Mouse (Mus musculus): Measurements from ENCODE around the gene Pkig. TPM values are rescaled to one million over a fixed set of nuclear protein-coding genes. Genes with fewer than 3 reads are reported as not detected.
A peak's percentile ranks its signal among the peaks of the same experiment; 100 is the strongest.

Gene Pkig
- polyA plus RNA-seq, 1 experiment from 2014 or later = 124 TPM

- no peaks in the 10 kb centered on the region for H3K9me3 ChIP-seq
- H3K9ac ChIP-seq (replicated peaks) = 0 out of 2 replicates have a peak overlapping the region, but pooled peaks have one; percentile 23
- H3K4me1 ChIP-seq (replicated peaks) = peaks cover 47% of the 10 kb centered on the region
- peaks cover 13% of the 10 kb centered on the region; the same call in 1 of the 2 replicates for H3K36me3 ChIP-seq
- no peaks in the 10 kb centered on the region for H3K27me3 ChIP-seq
- 62% methylated on average over 2 of the region's 2 CpGs for WGBS
- no peak overlapping the region for H3K27ac ChIP-seq
- no peak overlapping the region for H3K4me3 ChIP-seq (replicated peaks)
- ATAC-seq = no peak
- H3K4me2 ChIP-seq (replicated peaks) = no peak overlapping the region
These were observed 60.3 kb downstream of the Pkig start for GRCm38 (mm10) chr2:163718526-163718925.

- Histone ChIP-seq H3K4me2 (replicated peaks) (no peak overlapping the region), H3K9me3 (no peaks in the 10 kb centered on the region), H3K27me3 (no peaks in the 10 kb centered on the region), H3K36me3 (peaks cover 15% of the 10 kb centered on the region; the same call in 1 of the 2 replicates), H3K27ac (no peak overlapping the region), H3K4me3 (replicated peaks) (no peak overlapping the region), H3K9ac (replicated peaks) (0 out of 2 replicates have a peak overlapping the region, but pooled peaks have one; percentile 23), H3K4me1 (replicated peaks) (peaks cover 47% of the 10 kb centered on the region)
- 36% methylated on average over 9 of the region's 9 CpGs for WGBS
- peak; percentile 75 for ATAC-seq
These were observed 60.9 kb downstream of the Pkig start for GRCm38 (mm10) chr2:163718951-163719603.

- H3K9ac ChIP-seq (replicated peaks) = no peak overlapping the region
- ATAC-seq = peak; percentile 9; the same call in 1 of the 2 replicates
- 41% methylated on average over 4 of the region's 4 CpGs for WGBS
- peak overlapping the region; percentile 5; the same call in 1 of the 2 replicates for H3K27ac ChIP-seq
- no peak overlapping the region for H3K4me2 ChIP-seq (replicated peaks)
- H3K27me3 ChIP-seq = no peaks in the 10 kb centered on the region
- H3K4me3 ChIP-seq (replicated peaks) = no peak overlapping the region
- peaks cover 47% of the 10 kb centered on the region for H3K4me1 ChIP-seq (replicated peaks)
- H3K9me3 ChIP-seq = no peaks in the 10 kb centered on the region
- peaks cover 21% of the 10 kb centered on the region for H3K36me3 ChIP-seq
These were observed 61.4 kb downstream of the Pkig start for GRCm38 (mm10) chr2:163719616-163720015.

GRCm38 (mm10) chr2:163722550-163722949, 64.4 kb downstream of the Pkig start:
- Histone ChIP-seq H3K4me1 (replicated peaks) (peaks cover 30% of the 10 kb centered on the region), H3K27me3 (no peaks in the 10 kb centered on the region), H3K4me3 (replicated peaks) (no peak overlapping the region), H3K9me3 (no peaks in the 10 kb centered on the region), H3K9ac (replicated peaks) (peak overlapping the region; percentile 21), H3K27ac (peak overlapping the region; percentile 78), H3K36me3 (peaks cover 42% of the 10 kb centered on the region), H3K4me2 (replicated peaks) (no peak overlapping the region)
- peak; percentile 87 for ATAC-seq
- WGBS = 61% methylated on average over 7 of the region's 7 CpGs

GRCm38 (mm10) chr2:163726766-163727393, 68.7 kb downstream of the Pkig start:
- Histone ChIP-seq H3K4me2 (replicated peaks) (no peak overlapping the region), H3K27ac (no peak overlapping the region), H3K4me3 (replicated peaks) (no peak overlapping the region), H3K36me3 (peaks cover 61% of the 10 kb centered on the region), H3K9ac (replicated peaks) (no peak overlapping the region; the same call in 1 of the 2 replicates), H3K27me3 (no peaks in the 10 kb centered on the region), H3K4me1 (replicated peaks) (peaks cover 14% of the 10 kb centered on the region), H3K9me3 (no peaks in the 10 kb centered on the region)
- WGBS = 79% methylated on average over 5 of the region's 5 CpGs
- ATAC-seq = no peak

- no peak for ATAC-seq
- no peak overlapping the region for H3K27ac ChIP-seq
- H3K4me3 ChIP-seq (replicated peaks) = no peak overlapping the region
- H3K4me1 ChIP-seq (replicated peaks) = peaks cover under 1% of the 10 kb centered on the region; the same call in 1 of the 2 replicates
- 91% methylated on average over 4 of the region's 4 CpGs for WGBS
- no peak overlapping the region for H3K9ac ChIP-seq (replicated peaks)
- no peaks in the 10 kb centered on the region for H3K27me3 ChIP-seq
- no peak overlapping the region for H3K4me2 ChIP-seq (replicated peaks)
- H3K9me3 ChIP-seq = no peaks in the 10 kb centered on the region
- H3K36me3 ChIP-seq = peaks cover 65% of the 10 kb centered on the region
These were observed 70.1 kb downstream of the Pkig start for GRCm38 (mm10) chr2:163728300-163728699.

- no peak for ATAC-seq
- H3K4me1 ChIP-seq (replicated peaks) = no peaks in the 10 kb centered on the region
- H3K4me3 ChIP-seq (replicated peaks) = no peak overlapping the region
- H3K9me3 ChIP-seq = no peaks in the 10 kb centered on the region
- no peak overlapping the region for H3K4me2 ChIP-seq (replicated peaks)
- 94% methylated on average over 11 of the region's 11 CpGs for WGBS
- no peak overlapping the region for H3K27ac ChIP-seq
- peaks cover 41% of the 10 kb centered on the region for H3K36me3 ChIP-seq
- H3K9ac ChIP-seq (replicated peaks) = no peak overlapping the region
- no peaks in the 10 kb centered on the region for H3K27me3 ChIP-seq
These were observed 73.8 kb downstream of the Pkig start for GRCm38 (mm10) chr2:163732021-163732420.

- Histone ChIP-seq H3K4me2 (replicated peaks) (no peak overlapping the region), H3K27me3 (no peaks in the 10 kb centered on the region), H3K36me3 (peaks cover 20% of the 10 kb centered on the region), H3K4me3 (replicated peaks) (no peak overlapping the region), H3K4me1 (replicated peaks) (no peaks in the 10 kb centered on the region), H3K9me3 (no peaks in the 10 kb centered on the region), H3K27ac (no peak overlapping the region), H3K9ac (replicated peaks) (no peak overlapping the region)
- no peak for ATAC-seq
- 95% methylated on average over 9 of the region's 9 CpGs for WGBS
These were observed 77.0 kb downstream of the Pkig start for GRCm38 (mm10) chr2:163735163-163735562.

GRCm38 (mm10) chr2:163735980-163736379, 77.8 kb downstream of the Pkig start:
- Histone ChIP-seq H3K9me3 (no peaks in the 10 kb centered on the region), H3K4me3 (replicated peaks) (no peak overlapping the region), H3K27me3 (no peaks in the 10 kb centered on the region), H3K27ac (no peak overlapping the region), H3K36me3 (peaks cover 14% of the 10 kb centered on the region), H3K4me1 (replicated peaks) (no peaks in the 10 kb centered on the region), H3K4me2 (replicated peaks) (no peak overlapping the region), H3K9ac (replicated peaks) (no peak overlapping the region)
- ATAC-seq = no peak
- WGBS = 74% methylated on average over 6 of the region's 6 CpGs

- Histone ChIP-seq H3K4me2 (replicated peaks) (no peak overlapping the region), H3K9ac (replicated peaks) (no peak overlapping the region), H3K27me3 (no peaks in the 10 kb centered on the region), H3K4me3 (replicated peaks) (no peak overlapping the region), H3K9me3 (no peaks in the 10 kb centered on the region), H3K4me1 (replicated peaks) (no peaks in the 10 kb centered on the region), H3K27ac (no peak overlapping the region), H3K36me3 (no peaks in the 10 kb centered on the region)
- no peak for ATAC-seq
- WGBS = 60% methylated on average over 5 of the region's 5 CpGs
These were observed 84.5 kb downstream of the Pkig start for GRCm38 (mm10) chr2:163742656-163743055.

GRCm38 (mm10) chr2:163743357-163743756, 85.2 kb downstream of the Pkig start:
- WGBS = 78% methylated on average over 6 of the region's 6 CpGs
- H3K9me3 ChIP-seq = no peaks in the 10 kb centered on the region
- H3K4me1 ChIP-seq (replicated peaks) = no peaks in the 10 kb centered on the region
- no peak overlapping the region for H3K9ac ChIP-seq (replicated peaks)
- no peak overlapping the region for H3K27ac ChIP-seq
- no peak overlapping the region for H3K4me3 ChIP-seq (replicated peaks)
- ATAC-seq = no peak
- no peaks in the 10 kb centered on the region for H3K36me3 ChIP-seq
- no peak overlapping the region for H3K4me2 ChIP-seq (replicated peaks)
- H3K27me3 ChIP-seq = peaks cover 2% of the 10 kb centered on the region

- Histone ChIP-seq H3K4me2 (replicated peaks) (no peak overlapping the region), H3K4me3 (replicated peaks) (no peak overlapping the region), H3K36me3 (no peaks in the 10 kb centered on the region), H3K4me1 (replicated peaks) (peaks cover 9% of the 10 kb centered on the region), H3K27ac (no peak overlapping the region), H3K27me3 (peaks cover 11% of the 10 kb centered on the region), H3K9me3 (no peaks in the 10 kb centered on the region), H3K9ac (replicated peaks) (no peak overlapping the region)
- ATAC-seq = no peak
- WGBS = 84% methylated on average over 10 of the region's 10 CpGs
These were observed 86.8 kb downstream of the Pkig start for GRCm38 (mm10) chr2:163744801-163745570.
